Mouse (Mus musculus) liver, postnatal 0 days (tissue): ENCODE data around the gene Eef1akmt4.

Source experiments
- CTCF ChIP-seq: sonication (generic); IDR thresholded peaks from 2 replicates; pipeline ENCODE4 v1.5.1; 2016; ENCODE audit warnings: antibody characterized with exemption, low read depth
- EP300 ChIP-seq: IDR thresholded peaks from 2 replicates; pipeline ENCODE4 v1.6.1; 2016; ENCODE audit warnings: antibody characterized with exemption, low read depth, mild to moderate bottlenecking

GRCm38 (mm10) chr16:20642161-20642560, 30.8 kb downstream of the Eef1akmt4 start:
- peak; percentile 84 for TF ChIP-seq CTCF
- TF ChIP-seq EP300, result no peak
